Mouse (Mus musculus): Measurements from ENCODE around the gene Ptprb. TPM values are rescaled to one million over a fixed set of nuclear protein-coding genes. Genes with fewer than 3 reads are reported as not detected.

Ptprb gene
- polyA plus RNA-seq, 1 experiment from 2014 or later = 2.8 TPM

- no peak for TF ChIP-seq CTCF (IDR thresholded peaks at IDR 0.05; ENCODE audit: low read depth)
- TF ChIP-seq EP300 (optimal IDR thresholded peaks at IDR 0.05) = no peak
- H3K27me3 ChIP-seq (ENCODE audit: control insufficient read depth, insufficient read depth, low read length) = no peaks in the 10 kb centered on the region
- no peak overlapping the region for H3K4me2 ChIP-seq (replicated peaks; ENCODE audit: low read depth)
- H3K9ac ChIP-seq (ENCODE audit: low read length) = no peak overlapping the region
- DNase-seq (ENCODE audit: low spot score) (no peak), ATAC-seq (ENCODE audit: low FRiP score, low TSS enrichment) (no peak)
- H3K4me1 ChIP-seq (replicated peaks; ENCODE audit: control insufficient read depth, insufficient read depth) = no peaks in the 10 kb centered on the region
- no peaks in the 10 kb centered on the region for H3K9me3 ChIP-seq (ENCODE audit: control insufficient read depth, low read length)
- WGBS = 51% methylated on average over 3 of the region's 3 CpGs
- no peak overlapping the region for H3K27ac ChIP-seq (replicated peaks)
- H3K36me3 ChIP-seq (ENCODE audit: control insufficient read depth, insufficient read depth, low read length) = no peaks in the 10 kb centered on the region
- H3K4me3 ChIP-seq (ENCODE audit: low read depth, low read length) = no peak overlapping the region
Measured at GRCm38 (mm10) chr10:116272156-116272555, 3.2 kb upstream of the Ptprb start.

- H3K4me1 ChIP-seq (replicated peaks; ENCODE audit: control insufficient read depth, insufficient read depth) = no peaks in the 10 kb centered on the region
- H3K4me2 ChIP-seq (replicated peaks; ENCODE audit: low read depth) = no peak overlapping the region
- H3K9ac ChIP-seq (ENCODE audit: low read length) = no peak overlapping the region
- 78% methylated on average over 7 of the region's 7 CpGs for WGBS
- H3K9me3 ChIP-seq (ENCODE audit: control insufficient read depth, low read length) = no peaks in the 10 kb centered on the region
- DNase-seq (ENCODE audit: low spot score) = no peak
- H3K27ac ChIP-seq (replicated peaks) = no peak overlapping the region
- no peak for ATAC-seq (ENCODE audit: low FRiP score, low TSS enrichment)
- H3K27me3 ChIP-seq (ENCODE audit: control insufficient read depth, insufficient read depth, low read length) = no peaks in the 10 kb centered on the region
- TF ChIP-seq CTCF (IDR thresholded peaks at IDR 0.05; ENCODE audit: low read depth) = no peak
- H3K36me3 ChIP-seq (ENCODE audit: control insufficient read depth, insufficient read depth, low read length) = no peaks in the 10 kb centered on the region
- H3K4me3 ChIP-seq (ENCODE audit: low read depth, low read length) = no peak overlapping the region
Measured at GRCm38 (mm10) chr10:116286697-116287344, 11.5 kb downstream of the Ptprb start.

- Histone ChIP-seq H3K36me3 (ENCODE audit: control insufficient read depth, insufficient read depth, low read length) (no peaks in the 10 kb centered on the region), H3K9me3 (ENCODE audit: control insufficient read depth, low read length) (no peaks in the 10 kb centered on the region), H3K4me2 (replicated peaks; ENCODE audit: low read depth) (no peak overlapping the region), H3K9ac (ENCODE audit: low read length) (no peak overlapping the region), H3K27me3 (ENCODE audit: control insufficient read depth, insufficient read depth, low read length) (no peaks in the 10 kb centered on the region), H3K4me1 (replicated peaks; ENCODE audit: control insufficient read depth, insufficient read depth) (no peaks in the 10 kb centered on the region), H3K4me3 (ENCODE audit: low read depth, low read length) (no peak overlapping the region), H3K27ac (replicated peaks) (no peak overlapping the region)
- ATAC-seq (ENCODE audit: low FRiP score, low TSS enrichment) (no peak), DNase-seq (ENCODE audit: low spot score) (no peak)
- WGBS = 39% methylated on average over 9 of the region's 9 CpGs
- TF ChIP-seq EP300 (optimal IDR thresholded peaks at IDR 0.05) (no peak), CTCF (IDR thresholded peaks at IDR 0.05; ENCODE audit: low read depth) (no peak)
Measured at GRCm38 (mm10) chr10:116288130-116288529, 12.8 kb downstream of the Ptprb start.

DNA sequence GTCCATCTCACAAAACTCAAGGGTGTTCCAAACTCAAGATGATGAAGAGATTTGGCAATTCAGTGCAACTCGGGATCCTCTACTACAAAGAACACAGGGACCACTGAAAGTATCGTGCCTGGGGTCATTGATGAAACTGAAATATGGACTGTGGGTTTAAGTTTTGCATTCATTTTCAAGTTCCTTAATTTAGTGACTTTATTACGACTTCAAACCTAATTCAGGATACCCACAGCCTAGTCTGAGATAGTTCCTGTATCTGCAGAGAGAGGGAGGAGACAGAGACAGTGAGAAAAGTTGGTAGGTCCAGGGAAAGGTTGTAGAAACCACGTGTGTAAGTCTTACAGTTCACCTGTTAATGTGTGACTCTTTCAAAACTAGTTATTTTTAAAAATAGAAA, 15.2 kb downstream of the Ptprb start:
- H3K36me3 ChIP-seq (ENCODE audit: control insufficient read depth, insufficient read depth, low read length) = no peaks in the 10 kb centered on the region
- H3K4me3 ChIP-seq (ENCODE audit: low read depth, low read length) = no peak overlapping the region
- no peaks in the 10 kb centered on the region for H3K27me3 ChIP-seq (ENCODE audit: control insufficient read depth, insufficient read depth, low read length)
- TF ChIP-seq EP300 (optimal IDR thresholded peaks at IDR 0.05) (no peak), CTCF (IDR thresholded peaks at IDR 0.05; ENCODE audit: low read depth) (no peak)
- no peaks in the 10 kb centered on the region for H3K9me3 ChIP-seq (ENCODE audit: control insufficient read depth, low read length)
- H3K4me2 ChIP-seq (replicated peaks; ENCODE audit: low read depth) = no peak overlapping the region
- no peak overlapping the region for H3K27ac ChIP-seq (replicated peaks)
- WGBS = 67% methylated on average over 4 of the region's 4 CpGs
- H3K9ac ChIP-seq (ENCODE audit: low read length) = no peak overlapping the region
- no peaks in the 10 kb centered on the region for H3K4me1 ChIP-seq (replicated peaks; ENCODE audit: control insufficient read depth, insufficient read depth)
- DNase-seq (ENCODE audit: low spot score) (no peak), ATAC-seq (ENCODE audit: low FRiP score, low TSS enrichment) (no peak)

- no peaks in the 10 kb centered on the region for H3K36me3 ChIP-seq (ENCODE audit: control insufficient read depth, insufficient read depth, low read length)
- no peak overlapping the region for H3K4me3 ChIP-seq (ENCODE audit: low read depth, low read length)
- H3K4me2 ChIP-seq (replicated peaks; ENCODE audit: low read depth) = no peak overlapping the region
- H3K27ac ChIP-seq (replicated peaks) = no peak overlapping the region
- H3K9me3 ChIP-seq (ENCODE audit: control insufficient read depth, low read length) = no peaks in the 10 kb centered on the region
- H3K4me1 ChIP-seq (replicated peaks; ENCODE audit: control insufficient read depth, insufficient read depth) = no peaks in the 10 kb centered on the region
- DNase-seq (ENCODE audit: low spot score) = no peak
- no peak for ATAC-seq (ENCODE audit: low FRiP score, low TSS enrichment)
- H3K27me3 ChIP-seq (ENCODE audit: control insufficient read depth, insufficient read depth, low read length) = no peaks in the 10 kb centered on the region
- TF ChIP-seq CTCF (IDR thresholded peaks at IDR 0.05; ENCODE audit: low read depth) (no peak), EP300 (optimal IDR thresholded peaks at IDR 0.05) (no peak)
- WGBS = 62% methylated on average over 8 of the region's 8 CpGs
- H3K9ac ChIP-seq (ENCODE audit: low read length) = no peak overlapping the region
Measured at GRCm38 (mm10) chr10:116291153-116291755, 15.9 kb downstream of the Ptprb start.

DNA sequence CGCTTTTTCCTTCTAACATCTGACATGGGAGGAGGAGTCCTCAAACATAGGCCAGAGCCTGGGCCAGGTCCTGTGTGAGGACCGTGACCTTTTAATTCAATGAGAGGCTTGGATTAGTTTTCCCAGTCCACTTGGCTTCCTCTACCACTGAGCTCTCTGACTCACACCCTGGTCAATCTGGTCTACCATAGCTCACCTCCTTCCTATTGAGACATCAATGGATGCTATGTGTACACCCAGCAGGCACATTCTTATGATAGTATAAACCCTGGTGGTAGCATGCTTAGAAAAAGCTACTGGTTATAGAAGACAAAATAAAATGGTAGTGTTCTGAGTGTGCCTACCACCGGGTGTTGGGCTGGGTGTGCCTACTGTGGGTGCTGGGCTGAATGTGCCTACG, 21.1 kb downstream of the Ptprb start:
- DNase-seq (ENCODE audit: low spot score) = no peak
- Histone ChIP-seq H3K4me2 (replicated peaks; ENCODE audit: low read depth) (no peak overlapping the region), H3K27me3 (ENCODE audit: control insufficient read depth, insufficient read depth, low read length) (no peaks in the 10 kb centered on the region), H3K4me1 (replicated peaks; ENCODE audit: control insufficient read depth, insufficient read depth) (no peaks in the 10 kb centered on the region), H3K27ac (replicated peaks) (no peak overlapping the region), H3K4me3 (ENCODE audit: low read depth, low read length) (no peak overlapping the region), H3K9ac (ENCODE audit: low read length) (no peak overlapping the region), H3K36me3 (ENCODE audit: control insufficient read depth, insufficient read depth, low read length) (no peaks in the 10 kb centered on the region), H3K9me3 (ENCODE audit: control insufficient read depth, low read length) (no peaks in the 10 kb centered on the region)
- no peak for ATAC-seq (ENCODE audit: low FRiP score, low TSS enrichment)
- 85% methylated on average over 4 of the region's 4 CpGs for WGBS
- TF ChIP-seq CTCF (IDR thresholded peaks at IDR 0.05; ENCODE audit: low read depth) = no peak
- TF ChIP-seq EP300 (optimal IDR thresholded peaks at IDR 0.05) = no peak

All from stomach, postnatal 0 days (tissue).